8 mouse cellular contexts compared by ENCODE assay signal in genomic region chr11:96145622-96146270, GRCm38 (mm10). TPM values are rescaled to one million over a fixed set of nuclear protein-coding genes. Genes with fewer than 3 reads are reported as not detected.
DNase-seq lines count a peak whose midpoint lies in the region; ATAC-seq and TF ChIP-seq lines count a peak whose summit lies in the region.

No protein-coding gene starts in this region.

- no peak for TF ChIP-seq EP300 in liver, postnatal 0 days (IDR thresholded peaks at IDR 0.05; ENCODE audit: low read depth)

- peak; percentile 70 for TF ChIP-seq CTCF in C2C12 (IDR thresholded peaks at IDR 0.05; ENCODE audit: control insufficient read depth, insufficient read depth, insufficient read length)
- peak; percentile 76 for TF ChIP-seq CTCF in embryonic fibroblast, embryonic 13.5 days (IDR thresholded peaks at IDR 0.05; ENCODE audit: borderline replicate concordance, insufficient read depth, low read length)
- peak; percentile 84 for TF ChIP-seq CTCF in liver, postnatal 0 days (IDR thresholded peaks at IDR 0.05; ENCODE audit: low read depth)

- peak overlapping the region; percentile 51 for H3K4me2 ChIP-seq in heart, embryonic 15.5 days
- H3K4me2 ChIP-seq in liver, postnatal 0 days (ENCODE audit: low read depth, low read length): no peak overlapping the region
- peak overlapping the region; percentile 38 for H3K4me2 ChIP-seq in neural tube, embryonic 15.5 days

- ATAC-seq in heart, embryonic 15.5 days (replicated peaks; ENCODE audit: insufficient number of reproducible peaks, insufficient read depth, low FRiP score, low read depth): no peak
- peak; percentile 40; the same call in 1 of the 2 replicates for ATAC-seq in liver, postnatal 0 days
- no peak for ATAC-seq in neural tube, embryonic 15.5 days (ENCODE audit: low FRiP score)

- H3ac ChIP-seq in C2C12 (ENCODE audit: control insufficient read depth, insufficient read length, low read depth): no peak overlapping the region

- no peaks in the 10 kb centered on the region for H3K79me3 ChIP-seq in C2C12 (ENCODE audit: low read depth)

- peaks cover 25% of the 10 kb centered on the region for H3K27me3 ChIP-seq in C2C12 (ENCODE audit: control insufficient read depth, insufficient read depth, insufficient read length)
- peaks cover 63% of the 10 kb centered on the region for H3K27me3 ChIP-seq in heart, embryonic 15.5 days
- peaks cover 31% of the 10 kb centered on the region for H3K27me3 ChIP-seq in liver, postnatal 0 days (ENCODE audit: insufficient read depth, low read length)
- peaks cover 47% of the 10 kb centered on the region for H3K27me3 ChIP-seq in neural tube, embryonic 15.5 days (replicated peaks)

- H3K79me2 ChIP-seq in C2C12 (ENCODE audit: control insufficient read depth, insufficient read depth): no peaks in the 10 kb centered on the region

- H3K9me3 ChIP-seq in heart, embryonic 15.5 days (replicated peaks): no peaks in the 10 kb centered on the region
- no peaks in the 10 kb centered on the region for H3K9me3 ChIP-seq in liver, postnatal 0 days (ENCODE audit: low read length)
- no peaks in the 10 kb centered on the region for H3K9me3 ChIP-seq in neural tube, embryonic 15.5 days (replicated peaks)

- H3K27ac ChIP-seq in embryonic fibroblast, embryonic 13.5 days (ENCODE audit: insufficient read depth, low read length): no peak overlapping the region
- no peak overlapping the region for H3K27ac ChIP-seq in heart, embryonic 15.5 days
- H3K27ac ChIP-seq in liver, postnatal 0 days (ENCODE audit: low read depth): no peak overlapping the region
- no peak overlapping the region for H3K27ac ChIP-seq in neural tube, embryonic 15.5 days (replicated peaks)

- peak; percentile 91 for DNase-seq in adrenal gland, postnatal 14 days
- peak; percentile 92 for DNase-seq in kidney, postnatal 10 days
- peak; percentile 79 for DNase-seq in liver, postnatal 0 days
- peak; percentile 18 to 26 for DNase-seq in thymus, postnatal 36 days

- TF ChIP-seq POLR2A in embryonic fibroblast, embryonic 13.5 days (IDR thresholded peaks at IDR 0.05; ENCODE audit: low read depth, low read length): no peak

- H3K9ac ChIP-seq in heart, embryonic 15.5 days: 0 out of 2 replicates have a peak overlapping the region, but pooled peaks have one; percentile 40
- no peak overlapping the region for H3K9ac ChIP-seq in liver, postnatal 0 days (replicated peaks)
- no peak overlapping the region for H3K9ac ChIP-seq in neural tube, embryonic 15.5 days (replicated peaks)

- no peaks in the 10 kb centered on the region for H3K36me3 ChIP-seq in C2C12 (ENCODE audit: control insufficient read depth, insufficient read depth)
- no peaks in the 10 kb centered on the region for H3K36me3 ChIP-seq in heart, embryonic 15.5 days
- no peaks in the 10 kb centered on the region for H3K36me3 ChIP-seq in liver, postnatal 0 days (replicated peaks; ENCODE audit: insufficient read depth, low read length)
- no peaks in the 10 kb centered on the region for H3K36me3 ChIP-seq in neural tube, embryonic 15.5 days

- 3% methylated on average over 15 of the region's 15 CpGs for WGBS in heart, embryonic 15.5 days
- 3% methylated on average over 15 of the region's 15 CpGs for WGBS in liver, postnatal 0 days (ENCODE audit: insufficient replicate concordance)
- whole genome bisulfite sequencing in neural tube, embryonic 15.5 days: 3% methylated on average over 15 of the region's 15 CpGs

- peaks cover 4% of the 10 kb centered on the region for H3K4me1 ChIP-seq in embryonic fibroblast, embryonic 13.5 days (ENCODE audit: control insufficient read depth, insufficient read depth, low read length)
- peaks cover 5% of the 10 kb centered on the region; the same call in 1 of the 2 replicates for H3K4me1 ChIP-seq in heart, embryonic 15.5 days (replicated peaks)
- no peaks in the 10 kb centered on the region; the same call in 1 of the 2 replicates for H3K4me1 ChIP-seq in liver, postnatal 0 days (ENCODE audit: insufficient read depth)
- H3K4me1 ChIP-seq in neural tube, embryonic 15.5 days: peaks cover 7% of the 10 kb centered on the region; the same call in 1 of the 2 replicates

- H3K4me3 ChIP-seq in C2C12 (ENCODE audit: insufficient read depth, poor library complexity, severe bottlenecking): no peak overlapping the region
- H3K4me3 ChIP-seq in embryonic fibroblast, embryonic 13.5 days (ENCODE audit: insufficient read depth, low read length): no peak overlapping the region
- peak overlapping the region; percentile 18; the same call in 1 of the 2 replicates for H3K4me3 ChIP-seq in heart, embryonic 15.5 days
- H3K4me3 ChIP-seq in liver, postnatal 0 days (ENCODE audit: low read depth, low read length): no peak overlapping the region
- H3K4me3 ChIP-seq in neural tube, embryonic 15.5 days (replicated peaks): 0 out of 2 replicates have a peak overlapping the region, but pooled peaks have one; percentile 5

TF ChIP-seq in C2C12, 6 proteins besides CTCF, POLR2A, EP300 and RAD21:
- peak; percentile 16 for TF ChIP-seq MAX (IDR thresholded peaks at IDR 0.05)
- no peak for TF ChIP-seq USF1 (IDR thresholded peaks at IDR 0.05; ENCODE audit: low read depth)
- TF ChIP-seq MYOD1 (IDR thresholded peaks at IDR 0.05; ENCODE audit: control insufficient read depth, insufficient read length, low read depth): no peak
TF ChIP-seq in C2C12: peak in this region for 1.

RNA-seq across cellular contexts. Expression of gene Ttll6, which starts 12.2 kb away (rescaled TPM):
- 0.01 TPM for polyA plus RNA-seq in C2C12 (2012; fragmentation: generic; extraction: Trizol)
- not detected in 2 replicates for total RNA-seq in adrenal gland, postnatal 14 days (2021)
- not detected in 2 replicates for polyA plus RNA-seq in embryonic fibroblast, embryonic 13.5 days (2011; ENCODE audit: insufficient read length, low read depth, missing spikeins)
- 0.05 and 0.18 TPM in 2 replicates for polyA plus RNA-seq in heart, embryonic 15.5 days (2015; fragmentation: Nextera tagmentation; extraction: Ambion mirVana)
- not detected in 2 replicates for polyA plus RNA-seq in liver, postnatal 0 days (2015; fragmentation: Nextera tagmentation; extraction: Ambion mirVana)
- 0.23 and 0.46 TPM in 2 replicates for polyA plus RNA-seq in neural tube, embryonic 15.5 days (2015; fragmentation: Nextera tagmentation; extraction: Ambion mirVana)

RNA-seq across cellular contexts. Expression of gene Calcoco2, which starts 34.0 kb away (rescaled TPM):
- polyA plus RNA-seq in C2C12 (2012; fragmentation: generic; extraction: Trizol): 0.02 TPM
- total RNA-seq in adrenal gland, postnatal 14 days (2021): not detected in 2 replicates
- polyA plus RNA-seq in embryonic fibroblast, embryonic 13.5 days (2011; ENCODE audit: insufficient read length, low read depth, missing spikeins): not detected in 2 replicates
- not detected in 2 replicates for polyA plus RNA-seq in heart, embryonic 15.5 days (2015; fragmentation: Nextera tagmentation; extraction: Ambion mirVana)
- polyA plus RNA-seq in liver, postnatal 0 days (2015; fragmentation: Nextera tagmentation; extraction: Ambion mirVana): not detected in 2 replicates
- polyA plus RNA-seq in neural tube, embryonic 15.5 days (2015; fragmentation: Nextera tagmentation; extraction: Ambion mirVana): not detected in 2 replicates

RNA-seq across cellular contexts. Expression of gene Hoxb13, which starts 48.4 kb away (rescaled TPM):
- polyA plus RNA-seq in C2C12 (2012; fragmentation: generic; extraction: Trizol): 0.09 TPM
- not detected in 2 replicates for total RNA-seq in adrenal gland, postnatal 14 days (2021)
- polyA plus RNA-seq in embryonic fibroblast, embryonic 13.5 days (2011; ENCODE audit: insufficient read length, low read depth, missing spikeins): not detected in 2 replicates
- polyA plus RNA-seq in heart, embryonic 15.5 days (2015; fragmentation: Nextera tagmentation; extraction: Ambion mirVana): not detected in 2 replicates
- not detected in 2 replicates for polyA plus RNA-seq in liver, postnatal 0 days (2015; fragmentation: Nextera tagmentation; extraction: Ambion mirVana)
- polyA plus RNA-seq in neural tube, embryonic 15.5 days (2015; fragmentation: Nextera tagmentation; extraction: Ambion mirVana): 0.15 and 1.9 TPM in 2 replicates

Comparison
In these comparisons a context has a peak if more than half of its experiments do, and no peak if none do; other contexts are left out.
1. H3K4me3 ChIP-seq: peak in heart, embryonic 15.5 days (single experiment) and neural tube, embryonic 15.5 days (single experiment); none in C2C12 (single experiment), embryonic fibroblast, embryonic 13.5 days (single experiment) and liver, postnatal 0 days (single experiment).
2. DNase-seq: peak in every context shown above with its lines; median percentile 92 in kidney, postnatal 10 days; 91 in adrenal gland, postnatal 14 days; 79 in liver, postnatal 0 days; 22 in thymus, postnatal 36 days.
3. Peak in every context shown above with its lines, with median percentiles within 50 percentile points of each other: CTCF ChIP-seq.